Mouse (Mus musculus) brain, adult 2 months (tissue): ENCODE measurements around the gene Lhx3.

Experiments
- DNase-seq: peaks from one replicate; pipeline ENCODE4 v3.0.0; 2011; ENCODE audit warnings: low read depth, low spot score

Gene Lhx3

GRCm38 (mm10) chr2:26202849-26203475, 5.1 kb downstream of the Lhx3 start:
- DNase-seq, result peak; percentile 49

- DNase-seq, result peak; percentile 31
These were observed 5.9 kb downstream of the Lhx3 start for GRCm38 (mm10) chr2:26201926-26202848.

GRCm38 (mm10) chr2:26198488-26198887, 9.6 kb downstream of the Lhx3 start:
- no peak for DNase-seq

- DNase-seq, result no peak
These were observed 13.3 kb downstream of the Lhx3 start for GRCm38 (mm10) chr2:26194552-26195339.

- DNase-seq, result no peak
These were observed 19.6 kb downstream of the Lhx3 start for GRCm38 (mm10) chr2:26188517-26188916.

GRCm38 (mm10) chr2:26184352-26184751, 23.7 kb downstream of the Lhx3 start:
- DNase-seq, result no peak

- DNase-seq, result peak; percentile 40
These were observed 25.4 kb downstream of the Lhx3 start for GRCm38 (mm10) chr2:26182646-26183045.

GRCm38 (mm10) chr2:26177189-26177588, 30.9 kb downstream of the Lhx3 start:
- DNase-seq, result no peak

GRCm38 (mm10) chr2:26176731-26177130, 31.4 kb downstream of the Lhx3 start:
- no peak for DNase-seq

GRCm38 (mm10) chr2:26175191-26175590, 32.9 kb downstream of the Lhx3 start:
- DNase-seq, result peak; percentile 36

- no peak for DNase-seq
These were observed 35.9 kb downstream of the Lhx3 start for GRCm38 (mm10) chr2:26172166-26172565.

GRCm38 (mm10) chr2:26170376-26170775, 37.7 kb downstream of the Lhx3 start:
- peak; percentile 42 for DNase-seq

GRCm38 (mm10) chr2:26168843-26169579, 39.1 kb downstream of the Lhx3 start:
- no peak for DNase-seq

- DNase-seq, result no peak
These were observed 41.2 kb downstream of the Lhx3 start for GRCm38 (mm10) chr2:26166890-26167289.

GRCm38 (mm10) chr2:26158064-26158463, 50.0 kb downstream of the Lhx3 start:
- DNase-seq, result no peak

- peak; percentile 41 for DNase-seq
These were observed 51.7 kb downstream of the Lhx3 start for GRCm38 (mm10) chr2:26156191-26156977.

GRCm38 (mm10) chr2:26155737-26156136, 52.4 kb downstream of the Lhx3 start:
- no peak for DNase-seq

GRCm38 (mm10) chr2:26154586-26154985, 53.5 kb downstream of the Lhx3 start:
- no peak for DNase-seq

GRCm38 (mm10) chr2:26153909-26154340, 54.2 kb downstream of the Lhx3 start:
- peak; percentile 82 for DNase-seq

GRCm38 (mm10) chr2:26153295-26153694, 54.8 kb downstream of the Lhx3 start:
- no peak for DNase-seq
